Mouse (Mus musculus) bone marrow macrophage, adult 2 months (primary cell): ENCODE measurements at regions not wholly inside any gene's neighbourhood (a gene's known extent, or its start where the extent isn't known, plus 50 kb on each side); places are given as distances from the start of the nearest gene placed in this dataset.

Experiments
- CTCF ChIP-seq: IDR thresholded peaks from 2 replicates; pipeline ENCODE4 v1.5.1; 2012; ENCODE audit warnings: low read depth, mild to moderate bottlenecking, low read length, moderate library complexity
- POLR2A ChIP-seq: IDR thresholded peaks from 2 replicates; pipeline ENCODE4 v1.6.1; 2012; ENCODE audit warnings: mild to moderate bottlenecking, low read depth, low read length, borderline replicate concordance

DNA sequence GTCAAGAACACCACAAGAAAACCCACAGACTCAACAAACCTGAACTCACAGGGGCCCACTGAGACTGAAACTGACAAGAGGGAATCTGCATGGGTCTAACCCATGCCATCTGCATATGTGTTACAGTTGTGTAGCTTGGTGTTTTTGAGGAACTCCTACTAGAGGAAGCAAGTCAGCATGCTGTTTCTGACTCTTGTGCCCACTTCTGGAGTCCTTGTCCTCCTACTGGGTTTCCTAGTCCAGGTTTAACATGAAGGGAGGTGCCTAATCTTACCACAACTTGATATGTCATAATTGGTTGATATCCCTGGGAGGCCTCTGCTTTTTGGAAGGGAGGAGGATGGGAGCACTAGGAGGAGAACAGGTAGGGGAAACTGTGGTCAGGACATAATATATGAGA, 50.2 kb upstream of the Sp4 start:
- TF ChIP-seq CTCF (no peak), POLR2A (no peak)
